Mouse (Mus musculus) kidney, adult 2 months (tissue): Measurements from ENCODE around the gene Ccnd1.

Experiments used
- CTCF ChIP-seq: fragments of 200-500 bp; conservative IDR thresholded peaks from 2 replicates; pipeline ENCODE4 v1.5.1; 2011; ENCODE audit warnings: low read depth, mild to moderate bottlenecking, control low read depth, low read length, moderate library complexity, mixed read lengths; ENCODE audit not compliant: insufficient read depth, insufficient read length
- POLR2A ChIP-seq: fragments of 200-500 bp; IDR thresholded peaks from one replicate; pipeline ENCODE4 v1.6.1; 2011; ENCODE audit warnings: low read depth, low read length, control low read depth

DNA sequence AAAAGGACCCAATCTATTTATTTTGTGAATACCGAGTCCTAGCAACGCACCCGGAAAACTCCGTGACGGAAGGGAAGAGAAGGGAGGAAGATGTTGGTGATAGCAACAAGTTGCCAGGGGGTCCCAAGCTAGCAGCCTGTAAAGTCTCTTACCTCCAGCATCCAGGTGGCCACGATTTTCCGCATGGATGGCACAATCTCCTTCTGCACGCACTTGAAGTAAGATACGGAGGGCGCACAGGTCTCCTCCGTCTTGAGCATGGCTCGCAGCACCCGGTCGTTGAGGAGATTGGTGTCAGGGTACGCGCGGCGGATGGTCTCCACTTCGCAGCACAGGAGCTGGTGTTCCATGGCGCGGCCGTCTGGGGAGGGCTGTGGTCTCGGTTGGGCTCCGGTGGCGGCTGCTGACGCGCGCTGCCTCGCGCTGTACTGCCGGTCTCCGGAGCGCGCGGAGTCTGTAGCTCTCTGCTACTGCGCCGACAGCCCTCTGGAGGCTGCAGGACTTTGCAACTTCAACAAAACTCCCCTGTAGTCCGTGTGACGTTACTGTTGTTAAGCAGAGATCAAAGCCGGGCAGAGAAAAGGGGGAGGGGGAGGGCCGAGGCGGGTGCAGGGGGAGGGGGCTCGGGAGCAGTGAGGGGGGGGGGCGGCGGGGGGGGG is at the start of gene Ccnd1:
- TF ChIP-seq POLR2A, result peak; percentile 74
- no peak for TF ChIP-seq CTCF
